Mouse (Mus musculus) liver, adult 2 months (tissue): ENCODE results near the gene Rsph14.

ENCODE experiments used
- CTCF ChIP-seq: fragments of 200-500 bp; IDR thresholded peaks from 2 replicates; pipeline ENCODE4 v1.5.1; 2011; ENCODE audit warnings: low read depth, low read length, control low read depth
- POLR2A ChIP-seq: fragments of 200-500 bp; IDR thresholded peaks from 2 replicates; pipeline ENCODE4 v1.6.1; 2011; ENCODE audit warnings: low read length, control low read depth; ENCODE audit not compliant: insufficient read depth; ENCODE audit errors: extremely low read depth

GRCm38 (mm10) chr10:74933548-74934190, 98.7 kb downstream of the Rsph14 start:
- TF ChIP-seq POLR2A (no peak), CTCF (no peak)
